In genomic region chr5:134359101-134359500, GRCm38 (mm10) we compare ENCODE assay signal across 21 mouse cellular contexts. TPM values are rescaled to one million over a fixed set of nuclear protein-coding genes. Genes with fewer than 3 reads are reported as not detected.
A peak's percentile ranks its signal among the peaks of the same experiment; 100 is the strongest.
DNase-seq lines count a peak whose midpoint lies in the region; TF ChIP-seq lines count a peak whose summit lies in the region.
"Had no signal": no experiment of that assay in that cellular context is flagged by ENCODE, and none has a peak within 500 bp of the region (broad histone marks: within the 10 kb centered on the region; RNA-seq: fewer than 3 reads in every experiment).

No protein-coding gene starts in this region.

- H3K4me3 ChIP-seq in testis, adult 2 months (ENCODE audit: control insufficient read depth, low read depth, low read length) = peak overlapping the region; percentile 61
- H3K4me3 ChIP-seq in MEL (ENCODE audit: control insufficient read depth in 1 of 2, insufficient read depth in 1 of 2, low read depth in 2 of 2, low read length in 2 of 2) = no peak overlapping the region
- H3K4me3 ChIP-seq: embryonic facial prominence, embryonic 10.5 days; embryonic facial prominence, embryonic 12.5 days; forebrain, embryonic 13.5 days; forebrain, embryonic 15.5 days had no signal

- H3K27ac ChIP-seq in testis, adult 2 months (ENCODE audit: control insufficient read depth, insufficient read depth, low read depth, low read length) = no peak overlapping the region
- H3K27ac ChIP-seq in MEL (ENCODE audit: control insufficient read depth, low read depth, low read length) = no peak overlapping the region
- H3K27ac ChIP-seq: embryonic facial prominence, embryonic 10.5 days; embryonic facial prominence, embryonic 12.5 days; forebrain, embryonic 13.5 days; forebrain, embryonic 15.5 days had no signal

- intact Hi-C loops in heart, postnatal 10 days (cut with DNase I) = no loop called here

- TF ChIP-seq CTCF in testis, adult 2 months (IDR thresholded peaks at IDR 0.05; ENCODE audit: control insufficient read depth, insufficient read depth, insufficient replicate concordance, low read depth, low read length) = no peak
- no peak for TF ChIP-seq CTCF in MEL (IDR thresholded peaks at IDR 0.05 in 2 of 3, conservative IDR thresholded peaks at IDR 0.05 in 1 of 3; ENCODE audit: control insufficient read depth in 1 of 3, insufficient read depth in 1 of 3, low read depth in 2 of 3, low read length in 3 of 3, poor library complexity in 1 of 3, severe bottlenecking in 1 of 3)

- no peak for DNase-seq in testis, postnatal 10 days (ENCODE audit: low spot score)
- DNase-seq in MEL (ENCODE audit: low read depth, low spot score) (peak; percentile 30), ZHBTc4 (ENCODE audit: low read depth, low spot score) (peak; percentile 80)
- no peak for DNase-seq in heart, postnatal 4 days
- DNase-seq in heart, postnatal 10 days = no peak
- DNase-seq in c-Kit-positive CD71-positive TER-119-positive erythroid progenitor cells, embryonic 14.5 days (ENCODE audit: low spot score) = no peak
- DNase-seq: adrenal gland, adult 2 months; adrenal gland, postnatal 10 days; adrenal gland, postnatal 25 days; cerebellum, adult 11-12 months; cerebellum, adult 2 months; cerebellum, adult 9-10 months; cerebellum, postnatal 10 days; cerebellum, postnatal 25 days; forebrain, postnatal 0 days had no signal

- H3K9ac ChIP-seq in MEL (ENCODE audit: control insufficient read depth, low read depth, low read length, poor library complexity, severe bottlenecking) = no peak overlapping the region
- H3K9ac ChIP-seq: embryonic facial prominence, embryonic 12.5 days; forebrain, embryonic 13.5 days; forebrain, embryonic 15.5 days; forebrain, postnatal 0 days had no signal

- TF ChIP-seq RAD21 in MEL (IDR thresholded peaks at IDR 0.05; ENCODE audit: low read depth, low read length) = no peak

- H3K4me1 ChIP-seq in testis, adult 2 months (ENCODE audit: control insufficient read depth, insufficient read depth, low read length) = peaks cover 6% of the 10 kb centered on the region
- no peaks in the 10 kb centered on the region for H3K4me1 ChIP-seq in MEL (ENCODE audit: control insufficient read depth in 1 of 2, insufficient read depth in 2 of 2, low read length in 2 of 2)
- H3K4me1 ChIP-seq: embryonic facial prominence, embryonic 10.5 days; embryonic facial prominence, embryonic 12.5 days; forebrain, embryonic 13.5 days; forebrain, embryonic 15.5 days had no signal

- H3K79me2 ChIP-seq in MEL (ENCODE audit: control insufficient read depth, insufficient read depth, low read length, poor library complexity) = no peaks in the 10 kb centered on the region

- TF ChIP-seq POLR2A in testis, adult 2 months (IDR thresholded peaks at IDR 0.05; ENCODE audit: control insufficient read depth, low read depth, low read length) = no peak
- TF ChIP-seq POLR2A in MEL (IDR thresholded peaks at IDR 0.05; ENCODE audit: control insufficient read depth in 1 of 2, insufficient read depth in 1 of 2, low read depth in 1 of 2, low read length in 2 of 2, poor library complexity in 1 of 2) = no peak

- no peaks in the 10 kb centered on the region for H3K9me3 ChIP-seq in MEL (replicated peaks; ENCODE audit: insufficient read depth, low read length)
- H3K9me3 ChIP-seq: embryonic facial prominence, embryonic 10.5 days; embryonic facial prominence, embryonic 12.5 days; forebrain, embryonic 13.5 days; forebrain, embryonic 15.5 days; G1E had no signal

- TF ChIP-seq EP300 in MEL (IDR thresholded peaks at IDR 0.05; ENCODE audit: low read depth in 1 of 2, low read length in 2 of 2) = no peak

- H3K27me3 ChIP-seq in testis, adult 2 months (ENCODE audit: control insufficient read depth, insufficient read depth, low read length) = no peaks in the 10 kb centered on the region
- H3K27me3 ChIP-seq in MEL (ENCODE audit: control insufficient read depth in 1 of 2, insufficient read depth in 2 of 2, low read length in 2 of 2) = no peaks in the 10 kb centered on the region
- H3K27me3 ChIP-seq: embryonic facial prominence, embryonic 12.5 days; forebrain, embryonic 13.5 days; forebrain, embryonic 15.5 days had no signal

- no peaks in the 10 kb centered on the region for H3K36me3 ChIP-seq in testis, adult 2 months (ENCODE audit: control insufficient read depth, insufficient read depth, low read length)
- no peaks in the 10 kb centered on the region for H3K36me3 ChIP-seq in MEL (ENCODE audit: control insufficient read depth in 1 of 2, insufficient read depth in 2 of 2, low read length in 2 of 2)
- H3K36me3 ChIP-seq: G1E had no signal

TF ChIP-seq in MEL, 35 proteins besides CTCF, POLR2A, EP300 and RAD21:
- no peak for TF ChIP-seq TAL1 (IDR thresholded peaks at IDR 0.05; ENCODE audit: low read length)
- TF ChIP-seq GABPA (IDR thresholded peaks at IDR 0.05; ENCODE audit: low read depth, low read length) = no peak
- no peak for TF ChIP-seq CHD1 (IDR thresholded peaks at IDR 0.05; ENCODE audit: low read depth, low read length)
- no peak for TF ChIP-seq SMC3 (IDR thresholded peaks at IDR 0.05; ENCODE audit: low read depth, low read length)
- no peak for TF ChIP-seq ZKSCAN1 (IDR thresholded peaks at IDR 0.05; ENCODE audit: low read depth, low read length)
- no peak for TF ChIP-seq JUND (IDR thresholded peaks at IDR 0.05; ENCODE audit: low read depth, low read length)
- no peak for TF ChIP-seq HCFC1 (IDR thresholded peaks at IDR 0.05; ENCODE audit: low read depth, low read length)
- TF ChIP-seq SIN3A (IDR thresholded peaks at IDR 0.05; ENCODE audit: low read length) = no peak
- no peak for TF ChIP-seq UBTF (IDR thresholded peaks at IDR 0.05; ENCODE audit: borderline replicate concordance, insufficient read depth, low read depth, low read length)
- no peak for TF ChIP-seq MXI1 (IDR thresholded peaks at IDR 0.05; ENCODE audit: low read depth, low read length)
- TF ChIP-seq ETS1 (IDR thresholded peaks at IDR 0.05; ENCODE audit: low read depth, low read length) = no peak
- no peak for TF ChIP-seq USF1 (IDR thresholded peaks at IDR 0.05; ENCODE audit: low read depth, low read length)
- TF ChIP-seq GATA1 (IDR thresholded peaks at IDR 0.05; ENCODE audit: low read depth, low read length) = no peak
- TF ChIP-seq MYC (IDR thresholded peaks at IDR 0.05; ENCODE audit: low read depth, low read length) = no peak
- TF ChIP-seq RCOR1 (IDR thresholded peaks at IDR 0.05; ENCODE audit: low read depth, low read length) = no peak

RNA-seq across cellular contexts. Expression of gene Gtf2i, which starts 44.5 kb away (rescaled TPM):
- polyA plus RNA-seq in testis, adult 2 months (2012; rRNA removed) = 79.9 and 84.4 TPM in 2 replicates
- 46.7 and 47.2 TPM in 2 replicates for total RNA-seq in MEL (2012; rRNA removed)
- polyA plus RNA-seq in MEL (2012; ENCODE audit: insufficient read depth in 1 of 2, insufficient read length in 2 of 2, low read depth in 1 of 2, low replicate concordance in 2 of 2, missing spikeins in 1 of 2) = 100 to 1,000 TPM; 128 to 151 TPM
- total RNA-seq in heart, postnatal 4 days (2021) = 100 to 1,000 TPM; 198 to 199 TPM
- total RNA-seq in heart, postnatal 10 days (2021) = 100 to 1,000 TPM; 195 to 218 TPM

Comparison
In these comparisons a context has a peak if more than half of its experiments do, and no peak if none do; other contexts are left out.
1. DNase-seq: peak in MEL (single experiment) and ZHBTc4 (single experiment); none in testis, postnatal 10 days (single experiment), heart, postnatal 4 days (single experiment), heart, postnatal 10 days (0 of 2) and c-Kit-positive CD71-positive TER-119-positive erythroid progenitor cells, embryonic 14.5 days (single experiment).